Mouse (Mus musculus): ENCODE results near the gene Cdc42ep4. TPM values are rescaled to one million over a fixed set of nuclear protein-coding genes. Genes with fewer than 3 reads are reported as not detected.

The Cdc42ep4 gene
- polyA plus RNA-seq, 1 experiment, result 32.4 TPM

DNA sequence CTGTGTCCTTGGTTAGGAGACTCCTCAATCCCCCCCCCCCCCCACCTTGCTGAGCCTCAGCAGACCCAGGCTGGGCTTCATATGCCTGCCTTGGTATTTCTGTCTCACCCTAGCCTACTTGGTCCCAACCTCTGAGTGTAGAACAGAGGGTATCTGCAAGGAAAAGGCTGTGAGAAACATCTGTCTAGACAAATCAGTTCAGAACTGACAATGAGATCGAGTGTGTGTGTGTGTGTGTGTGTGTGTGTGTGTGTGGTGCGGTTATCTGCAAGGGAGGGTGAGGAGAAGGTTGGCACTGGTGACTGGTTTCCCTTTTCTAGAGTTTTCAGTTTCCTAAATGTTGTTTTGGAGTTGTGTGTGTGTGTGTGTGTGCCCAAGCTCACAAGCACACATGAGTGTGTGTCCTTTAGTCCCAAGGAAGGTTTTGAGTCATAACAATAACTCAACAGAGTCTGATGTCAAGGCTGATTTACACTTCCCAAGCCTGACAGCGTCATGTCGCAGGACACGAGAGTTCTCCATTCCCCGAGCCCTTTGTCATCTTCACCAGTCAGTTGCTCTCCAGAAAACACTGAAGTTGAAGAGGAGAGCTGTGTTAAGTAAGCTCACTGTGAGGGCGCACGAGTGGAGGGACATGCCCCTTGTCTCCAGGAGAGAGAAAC, 10.6 kb upstream of the Cdc42ep4 start:
- Histone ChIP-seq H3K9me3 (replicated peaks; ENCODE audit: control insufficient read depth, insufficient read depth, low read length, poor library complexity, severe bottlenecking) (no peaks in the 10 kb centered on the region), H3K9ac (ENCODE audit: low read depth, poor library complexity, severe bottlenecking) (no peak overlapping the region), H3K4me3 (ENCODE audit: low read depth, low read length) (no peak overlapping the region), H3K4me1 (ENCODE audit: control insufficient read depth, insufficient read depth, low read length) (peaks cover 4% of the 10 kb centered on the region), H3K27ac (ENCODE audit: insufficient read depth, low read length) (no peak overlapping the region), H3K36me3 (ENCODE audit: control insufficient read depth, insufficient read depth, low read length, poor library complexity, severe bottlenecking) (no peaks in the 10 kb centered on the region), H3K27me3 (ENCODE audit: control insufficient read depth, insufficient read depth, low read length, poor library complexity, severe bottlenecking) (no peaks in the 10 kb centered on the region)
- TF ChIP-seq POLR2A (IDR thresholded peaks at IDR 0.05; ENCODE audit: insufficient read depth, low read length) (no peak), EP300 (IDR thresholded peaks at IDR 0.05; ENCODE audit: insufficient read depth, low read depth, low read length) (no peak), CTCF (IDR thresholded peaks at IDR 0.05; ENCODE audit: low read depth, low read length) (no peak)

DNA sequence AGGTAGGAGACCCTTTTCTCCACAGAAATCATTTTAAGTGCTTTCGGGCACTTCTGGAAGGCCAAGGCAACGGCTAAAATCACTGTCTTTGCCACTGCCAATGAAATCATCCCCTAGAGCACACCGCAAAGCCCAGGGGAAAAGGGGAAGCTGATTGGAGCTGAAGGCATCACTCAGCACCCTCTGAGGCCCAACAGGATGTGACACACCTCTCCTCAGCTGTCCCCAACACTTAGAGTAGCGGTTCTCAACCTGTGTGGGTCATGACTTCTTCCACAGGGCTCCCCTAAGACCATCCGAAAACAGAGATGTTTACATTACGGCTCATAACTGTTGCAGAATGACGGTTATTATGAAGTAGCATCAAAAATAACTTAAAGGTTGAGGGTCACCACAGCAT, 10.0 kb upstream of the Cdc42ep4 start:
- no peaks in the 10 kb centered on the region for H3K9me3 ChIP-seq (replicated peaks; ENCODE audit: control insufficient read depth, insufficient read depth, low read length, poor library complexity, severe bottlenecking)
- no peak overlapping the region for H3K4me3 ChIP-seq (ENCODE audit: low read depth, low read length)
- no peaks in the 10 kb centered on the region for H3K36me3 ChIP-seq (ENCODE audit: control insufficient read depth, insufficient read depth, low read length, poor library complexity, severe bottlenecking)
- no peak for TF ChIP-seq EP300 (IDR thresholded peaks at IDR 0.05; ENCODE audit: insufficient read depth, low read depth, low read length)
- no peak for TF ChIP-seq POLR2A (IDR thresholded peaks at IDR 0.05; ENCODE audit: insufficient read depth, low read length)
- TF ChIP-seq CTCF (IDR thresholded peaks at IDR 0.05; ENCODE audit: low read depth, low read length), result no peak
- H3K4me1 ChIP-seq (ENCODE audit: control insufficient read depth, insufficient read depth, low read length), result peaks cover 3% of the 10 kb centered on the region
- no peak overlapping the region for H3K9ac ChIP-seq (ENCODE audit: low read depth, poor library complexity, severe bottlenecking)
- no peak overlapping the region for H3K27ac ChIP-seq (ENCODE audit: insufficient read depth, low read length)
- H3K27me3 ChIP-seq (ENCODE audit: control insufficient read depth, insufficient read depth, low read length, poor library complexity, severe bottlenecking), result no peaks in the 10 kb centered on the region

DNA sequence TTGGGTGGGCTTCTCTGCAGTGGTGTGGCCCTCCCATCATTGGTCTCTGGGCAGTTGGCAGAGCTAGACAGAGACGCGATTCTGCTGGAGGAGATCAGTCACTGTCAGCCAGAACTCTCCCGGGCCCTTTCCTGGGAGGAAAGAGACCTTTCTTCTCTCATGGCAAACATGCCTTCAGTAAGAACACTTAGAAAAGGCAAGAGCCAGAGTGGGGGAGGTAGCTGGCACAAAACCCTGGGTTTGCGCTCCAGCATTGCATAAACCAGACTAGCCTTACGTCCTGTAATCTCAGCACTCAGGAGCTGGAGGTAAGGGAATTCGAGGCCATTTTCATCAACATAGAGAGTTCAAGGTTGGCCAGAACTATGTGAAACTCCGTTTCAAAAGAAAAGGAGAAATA, 8.8 kb upstream of the Cdc42ep4 start:
- Histone ChIP-seq H3K9me3 (replicated peaks; ENCODE audit: control insufficient read depth, insufficient read depth, low read length, poor library complexity, severe bottlenecking) (no peaks in the 10 kb centered on the region), H3K36me3 (ENCODE audit: control insufficient read depth, insufficient read depth, low read length, poor library complexity, severe bottlenecking) (no peaks in the 10 kb centered on the region), H3K4me3 (ENCODE audit: low read depth, low read length) (no peak overlapping the region), H3K9ac (ENCODE audit: low read depth, poor library complexity, severe bottlenecking) (no peak overlapping the region), H3K4me1 (ENCODE audit: control insufficient read depth, insufficient read depth, low read length) (peaks cover 2% of the 10 kb centered on the region), H3K27me3 (ENCODE audit: control insufficient read depth, insufficient read depth, low read length, poor library complexity, severe bottlenecking) (no peaks in the 10 kb centered on the region), H3K27ac (ENCODE audit: insufficient read depth, low read length) (no peak overlapping the region)
- TF ChIP-seq POLR2A (IDR thresholded peaks at IDR 0.05; ENCODE audit: insufficient read depth, low read length) (no peak), CTCF (IDR thresholded peaks at IDR 0.05; ENCODE audit: low read depth, low read length) (no peak), EP300 (IDR thresholded peaks at IDR 0.05; ENCODE audit: insufficient read depth, low read depth, low read length) (no peak)

DNA sequence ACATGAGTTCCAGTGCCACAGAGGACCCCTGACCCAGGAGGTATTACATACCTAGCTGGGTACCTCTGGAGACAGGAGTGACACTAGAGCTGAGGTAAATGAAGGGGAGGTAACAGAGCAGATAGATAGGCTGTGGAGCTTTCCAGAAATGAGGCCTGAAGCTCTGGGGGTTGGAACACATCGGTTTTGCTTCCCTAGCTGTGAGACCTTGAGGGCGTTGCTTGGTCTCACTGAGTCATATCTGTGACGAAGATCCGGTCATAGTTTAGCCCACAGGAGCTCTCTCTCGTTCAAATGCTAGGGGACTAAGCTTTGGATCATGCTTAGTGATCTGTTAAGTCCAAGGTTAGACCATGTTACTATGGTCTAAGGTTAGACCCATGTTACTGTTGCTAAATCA, 7.2 kb upstream of the Cdc42ep4 start:
- no peak overlapping the region for H3K9ac ChIP-seq (ENCODE audit: low read depth, poor library complexity, severe bottlenecking)
- H3K4me1 ChIP-seq (ENCODE audit: control insufficient read depth, insufficient read depth, low read length), result peaks cover 2% of the 10 kb centered on the region
- H3K27ac ChIP-seq (ENCODE audit: insufficient read depth, low read length), result no peak overlapping the region
- TF ChIP-seq CTCF (IDR thresholded peaks at IDR 0.05; ENCODE audit: low read depth, low read length), result no peak
- no peak for TF ChIP-seq EP300 (IDR thresholded peaks at IDR 0.05; ENCODE audit: insufficient read depth, low read depth, low read length)
- no peak for TF ChIP-seq POLR2A (IDR thresholded peaks at IDR 0.05; ENCODE audit: insufficient read depth, low read length)
- H3K36me3 ChIP-seq (ENCODE audit: control insufficient read depth, insufficient read depth, low read length, poor library complexity, severe bottlenecking), result no peaks in the 10 kb centered on the region
- no peak overlapping the region for H3K4me3 ChIP-seq (ENCODE audit: low read depth, low read length)
- no peaks in the 10 kb centered on the region for H3K27me3 ChIP-seq (ENCODE audit: control insufficient read depth, insufficient read depth, low read length, poor library complexity, severe bottlenecking)
- H3K9me3 ChIP-seq (replicated peaks; ENCODE audit: control insufficient read depth, insufficient read depth, low read length, poor library complexity, severe bottlenecking), result no peaks in the 10 kb centered on the region

DNA sequence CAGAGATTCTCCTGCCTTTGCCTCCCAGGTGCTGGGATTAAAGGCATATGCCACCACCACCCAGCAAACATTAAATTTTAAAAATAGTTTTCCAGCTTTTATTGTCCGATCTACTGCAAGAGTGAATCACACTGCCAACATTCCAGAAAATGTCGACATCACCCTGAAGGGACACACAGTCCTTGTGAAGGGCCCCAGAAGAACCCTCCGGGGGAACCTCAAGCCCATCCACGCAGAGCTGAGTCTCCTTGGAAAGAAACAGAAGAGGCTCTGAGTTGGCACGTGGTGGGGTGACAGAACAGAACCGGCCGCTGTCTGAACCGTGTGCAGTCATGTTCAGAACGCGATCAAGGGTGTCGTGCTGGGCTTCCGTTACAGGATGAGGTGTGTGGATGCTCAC, 4.9 kb upstream of the Cdc42ep4 start:
- TF ChIP-seq POLR2A (IDR thresholded peaks at IDR 0.05; ENCODE audit: insufficient read depth, low read length) (no peak), EP300 (IDR thresholded peaks at IDR 0.05; ENCODE audit: insufficient read depth, low read depth, low read length) (no peak), CTCF (IDR thresholded peaks at IDR 0.05; ENCODE audit: low read depth, low read length) (no peak)
- Histone ChIP-seq H3K36me3 (ENCODE audit: control insufficient read depth, insufficient read depth, low read length, poor library complexity, severe bottlenecking) (no peaks in the 10 kb centered on the region), H3K9ac (ENCODE audit: low read depth, poor library complexity, severe bottlenecking) (no peak overlapping the region), H3K27me3 (ENCODE audit: control insufficient read depth, insufficient read depth, low read length, poor library complexity, severe bottlenecking) (no peaks in the 10 kb centered on the region), H3K9me3 (replicated peaks; ENCODE audit: control insufficient read depth, insufficient read depth, low read length, poor library complexity, severe bottlenecking) (no peaks in the 10 kb centered on the region), H3K4me1 (ENCODE audit: control insufficient read depth, insufficient read depth, low read length) (peaks cover 2% of the 10 kb centered on the region), H3K4me3 (ENCODE audit: low read depth, low read length) (no peak overlapping the region), H3K27ac (ENCODE audit: insufficient read depth, low read length) (no peak overlapping the region)

DNA sequence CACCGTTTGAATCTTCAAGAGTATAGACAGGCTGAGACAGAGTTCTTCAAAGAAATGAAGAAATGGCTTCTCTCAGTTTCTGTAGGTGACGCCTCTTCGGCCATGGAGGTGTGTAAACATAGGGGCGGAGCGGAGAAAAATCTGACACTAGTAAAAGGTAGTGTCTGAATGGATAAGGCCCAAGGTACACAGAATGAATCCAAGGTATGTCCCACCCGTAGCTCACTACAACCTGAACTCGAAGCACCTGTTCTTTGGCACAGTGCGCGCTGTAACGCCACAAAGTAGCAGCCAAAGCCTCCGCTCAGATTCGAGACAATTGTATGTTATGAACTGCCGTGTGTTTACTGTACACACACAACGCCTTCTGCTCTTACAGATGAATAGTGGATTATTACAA, 4.2 kb upstream of the Cdc42ep4 start:
- Histone ChIP-seq H3K27ac (ENCODE audit: insufficient read depth, low read length) (no peak overlapping the region), H3K4me3 (ENCODE audit: low read depth, low read length) (no peak overlapping the region), H3K4me1 (ENCODE audit: control insufficient read depth, insufficient read depth, low read length) (peaks cover 2% of the 10 kb centered on the region), H3K36me3 (ENCODE audit: control insufficient read depth, insufficient read depth, low read length, poor library complexity, severe bottlenecking) (no peaks in the 10 kb centered on the region), H3K9me3 (replicated peaks; ENCODE audit: control insufficient read depth, insufficient read depth, low read length, poor library complexity, severe bottlenecking) (no peaks in the 10 kb centered on the region), H3K27me3 (ENCODE audit: control insufficient read depth, insufficient read depth, low read length, poor library complexity, severe bottlenecking) (no peaks in the 10 kb centered on the region), H3K9ac (ENCODE audit: low read depth, poor library complexity, severe bottlenecking) (no peak overlapping the region)
- TF ChIP-seq CTCF (IDR thresholded peaks at IDR 0.05; ENCODE audit: low read depth, low read length) (no peak), EP300 (IDR thresholded peaks at IDR 0.05; ENCODE audit: insufficient read depth, low read depth, low read length) (no peak), POLR2A (IDR thresholded peaks at IDR 0.05; ENCODE audit: insufficient read depth, low read length) (no peak)

Measured in ES-Bruce4 (cell line).